Mouse (Mus musculus): ENCODE data around the gene Arfgef3. TPM values are rescaled to one million over a fixed set of nuclear protein-coding genes. Genes with fewer than 3 reads are reported as not detected.

Gene Arfgef3
- polyA plus RNA-seq, 1 experiment from 2014 or later = 1.8 TPM

DNA sequence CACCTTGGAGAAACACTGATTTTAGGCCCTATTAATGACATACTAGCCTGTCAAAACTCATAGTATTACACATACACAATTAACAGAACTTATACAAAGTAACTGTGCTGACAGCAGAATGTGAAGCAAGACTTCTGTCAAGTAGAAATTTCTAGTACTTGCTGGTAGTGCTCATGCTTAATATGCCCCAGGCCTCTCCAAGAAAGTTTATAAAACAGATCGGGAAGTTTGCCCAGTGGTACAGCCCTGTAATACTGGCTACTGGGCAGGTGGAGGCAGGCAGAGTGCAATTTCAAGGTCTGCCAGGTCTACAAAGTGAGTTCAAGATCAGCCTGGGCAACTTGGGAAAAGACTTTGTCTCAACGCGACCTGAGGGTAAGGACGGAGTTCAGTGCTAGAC, 32.3 kb downstream of the Arfgef3 start:
- no peaks in the 10 kb centered on the region for H3K36me3 ChIP-seq (ENCODE audit: poor library complexity, severe bottlenecking)
- H3K9me3 ChIP-seq (replicated peaks) = no peaks in the 10 kb centered on the region
- 97% methylated on average over 4 of the region's 4 CpGs for WGBS
- no peak overlapping the region for H3K4me2 ChIP-seq
- no peak overlapping the region for H3K9ac ChIP-seq
- no peaks in the 10 kb centered on the region for H3K27me3 ChIP-seq
- H3K4me1 ChIP-seq = no peaks in the 10 kb centered on the region
- no peak overlapping the region for H3K27ac ChIP-seq
- no peak overlapping the region for H3K4me3 ChIP-seq
- ATAC-seq = no peak

DNA sequence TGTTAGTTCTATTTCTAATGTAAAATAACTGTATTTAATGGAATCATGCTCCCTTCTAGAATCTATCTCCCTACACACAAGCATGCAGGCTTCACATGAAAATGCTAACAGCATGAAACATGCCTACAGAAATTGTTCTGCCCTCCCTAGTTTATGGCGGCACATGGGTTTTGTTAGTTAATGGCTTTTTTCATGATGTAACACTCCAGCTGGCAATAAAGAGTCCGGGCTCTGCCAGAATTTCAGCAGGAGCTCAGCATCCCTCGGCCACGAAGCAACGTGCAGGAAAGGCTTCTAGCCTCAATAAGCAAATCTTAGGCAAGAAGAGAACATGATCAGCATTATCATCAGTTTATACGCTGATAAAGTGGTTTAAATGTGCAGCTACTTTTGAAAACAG, 32.8 kb downstream of the Arfgef3 start:
- 65% methylated on average over 6 of the region's 6 CpGs for WGBS

DNA sequence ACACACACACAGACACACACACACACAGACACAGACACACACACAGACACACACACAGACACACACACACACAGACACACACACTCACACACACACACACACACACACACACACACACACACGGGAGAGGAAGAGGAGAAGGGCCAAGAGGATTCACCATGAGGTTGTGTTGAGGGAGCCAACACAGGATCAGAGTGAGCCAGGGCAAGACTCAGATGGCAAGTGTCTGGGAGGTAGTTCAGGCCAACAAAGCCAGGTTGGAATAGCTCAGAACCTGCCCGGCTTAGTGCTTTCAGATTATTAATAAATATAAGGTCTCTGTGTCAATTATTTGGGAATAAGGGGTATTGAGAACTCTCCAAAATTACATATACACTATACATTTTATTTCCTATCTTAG, 33.9 kb downstream of the Arfgef3 start:
- Histone ChIP-seq H3K27ac (no peak overlapping the region), H3K36me3 (ENCODE audit: poor library complexity, severe bottlenecking) (no peaks in the 10 kb centered on the region), H3K9ac (no peak overlapping the region), H3K4me3 (no peak overlapping the region), H3K4me1 (no peaks in the 10 kb centered on the region; the same call in 1 of the 2 replicates), H3K27me3 (no peaks in the 10 kb centered on the region), H3K9me3 (replicated peaks) (no peaks in the 10 kb centered on the region), H3K4me2 (no peak overlapping the region)
- ATAC-seq = no peak
- 70% methylated on average over 1 of the region's 2 CpGs for WGBS

More for the DNA sequence above, 32.8 kb downstream of the Arfgef3 start:
- peak; percentile 41; the same call in 1 of the 2 replicates for ATAC-seq
- H3K4me1 ChIP-seq = no peaks in the 10 kb centered on the region
- H3K27ac ChIP-seq = 0 out of 2 replicates have a peak overlapping the region, but pooled peaks have one; percentile 1
- no peaks in the 10 kb centered on the region for H3K9me3 ChIP-seq (replicated peaks)
- no peak overlapping the region for H3K4me3 ChIP-seq
- H3K4me2 ChIP-seq = no peak overlapping the region
- no peaks in the 10 kb centered on the region for H3K27me3 ChIP-seq
- H3K9ac ChIP-seq = no peak overlapping the region
- H3K36me3 ChIP-seq (ENCODE audit: poor library complexity, severe bottlenecking) = no peaks in the 10 kb centered on the region

DNA sequence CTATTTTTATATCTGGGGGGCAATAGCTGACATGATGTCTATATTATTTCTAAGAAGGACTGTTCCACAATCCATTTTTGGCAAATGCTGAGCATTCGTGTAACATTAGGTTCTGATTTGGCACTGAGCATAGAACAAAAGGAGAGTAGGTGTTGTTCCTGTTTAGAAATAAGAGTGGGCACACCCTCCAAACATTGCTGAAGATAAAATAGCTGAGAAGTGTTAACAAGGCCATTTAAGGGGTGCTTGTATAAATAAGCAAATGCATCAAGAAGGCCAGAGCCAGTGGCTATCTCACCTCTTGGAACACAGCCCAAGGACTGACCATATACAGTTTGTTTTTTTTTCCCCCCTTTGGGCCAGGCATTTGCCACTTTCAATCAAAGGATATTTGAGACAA, 35.1 kb downstream of the Arfgef3 start:
- Histone ChIP-seq H3K4me1 (no peaks in the 10 kb centered on the region; the same call in 1 of the 2 replicates), H3K9ac (no peak overlapping the region), H3K27ac (no peak overlapping the region), H3K36me3 (ENCODE audit: poor library complexity, severe bottlenecking) (no peaks in the 10 kb centered on the region), H3K4me3 (no peak overlapping the region), H3K27me3 (no peaks in the 10 kb centered on the region), H3K9me3 (replicated peaks) (no peaks in the 10 kb centered on the region), H3K4me2 (no peak overlapping the region)
- no peak for ATAC-seq
- WGBS = 89% methylated on average over 1 of the region's 1 CpGs

DNA sequence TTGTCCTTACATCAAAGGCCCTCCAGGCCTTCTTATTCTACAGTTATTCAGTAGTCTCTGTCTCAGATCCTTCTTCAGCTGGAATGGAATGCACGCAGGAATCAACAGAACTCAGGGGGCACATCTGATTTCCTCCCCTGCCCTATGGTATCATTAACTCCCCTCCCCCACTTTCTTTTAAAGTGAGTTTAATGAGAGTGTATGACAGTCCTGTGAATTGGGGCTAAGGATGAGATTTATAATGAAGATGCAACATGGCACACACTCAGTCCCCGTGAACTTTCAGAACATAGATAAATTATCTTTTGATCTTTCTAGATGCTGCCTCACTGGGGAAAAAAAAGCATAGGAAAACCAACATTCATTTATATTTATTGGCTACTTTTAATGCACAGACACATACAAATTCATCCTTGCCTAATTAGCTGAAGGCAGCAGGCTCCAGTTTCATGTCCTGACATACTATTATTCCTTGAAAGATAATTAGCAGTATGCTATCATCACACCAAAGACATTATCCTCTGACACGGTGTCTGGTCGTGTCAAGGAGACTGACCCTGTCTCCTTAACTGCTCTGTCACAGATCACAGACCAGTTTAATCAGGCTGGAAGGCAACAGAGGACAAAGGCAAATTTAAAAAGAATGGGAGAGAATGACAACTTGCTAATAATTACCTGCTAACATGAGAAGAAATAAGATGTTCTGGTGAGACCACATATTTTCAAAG, 39.2 kb downstream of the Arfgef3 start:
- Histone ChIP-seq H3K4me3 (no peak overlapping the region), H3K27ac (no peak overlapping the region), H3K27me3 (no peaks in the 10 kb centered on the region), H3K4me2 (no peak overlapping the region), H3K9me3 (replicated peaks) (no peaks in the 10 kb centered on the region), H3K9ac (no peak overlapping the region), H3K36me3 (ENCODE audit: poor library complexity, severe bottlenecking) (no peaks in the 10 kb centered on the region), H3K4me1 (no peaks in the 10 kb centered on the region; the same call in 1 of the 2 replicates)
- 0 out of 2 replicates have a peak, but pooled peaks have one; percentile 50 for ATAC-seq
- whole genome bisulfite sequencing = 59% methylated on average over 4 of the region's 4 CpGs

DNA sequence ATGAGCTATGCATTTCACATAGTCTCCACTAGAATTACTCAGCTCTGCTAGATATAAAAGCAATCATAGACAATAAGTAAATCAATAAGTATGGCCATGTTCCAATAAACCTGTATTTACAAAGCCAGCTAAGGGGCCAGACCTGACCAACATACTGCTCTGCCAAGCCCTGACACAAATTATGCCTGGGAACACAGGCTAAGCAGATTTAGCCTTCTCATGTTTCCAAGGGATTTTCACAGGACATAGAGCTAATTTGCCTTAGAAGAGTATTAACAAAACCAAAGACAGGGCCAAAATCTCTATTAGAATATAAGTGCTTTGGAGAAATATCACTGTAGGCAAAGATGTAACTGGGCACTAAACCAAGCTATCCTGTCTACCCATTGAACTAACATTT, 42.2 kb downstream of the Arfgef3 start:
- Histone ChIP-seq H3K4me1 (peaks cover 2% of the 10 kb centered on the region), H3K4me3 (no peak overlapping the region), H3K27ac (no peak overlapping the region), H3K36me3 (ENCODE audit: poor library complexity, severe bottlenecking) (no peaks in the 10 kb centered on the region), H3K4me2 (no peak overlapping the region), H3K9ac (no peak overlapping the region), H3K27me3 (no peaks in the 10 kb centered on the region), H3K9me3 (replicated peaks) (no peaks in the 10 kb centered on the region)
- ATAC-seq = 0 out of 2 replicates have a peak, but pooled peaks have one; percentile 30

DNA sequence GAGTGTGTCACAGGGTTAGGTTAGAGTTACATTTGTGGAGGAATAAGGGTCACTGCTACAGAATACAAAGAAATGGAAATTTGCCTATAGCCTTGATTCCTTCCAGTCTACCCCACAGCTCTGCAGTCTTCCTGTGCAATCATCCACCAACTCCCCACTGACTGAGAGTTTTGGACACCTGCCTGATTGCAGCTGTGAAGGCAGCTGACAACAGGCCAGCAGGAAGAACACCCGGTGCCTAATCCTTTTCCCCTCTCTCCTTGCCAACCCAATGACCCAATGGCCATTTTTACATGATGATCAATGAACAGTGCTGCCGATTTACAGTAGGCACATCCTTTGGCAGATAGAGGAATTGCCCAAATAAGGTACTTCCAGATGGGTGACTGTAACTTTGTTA, 43.6 kb downstream of the Arfgef3 start:
- peaks cover 9% of the 10 kb centered on the region for H3K4me1 ChIP-seq
- no peak for ATAC-seq
- H3K4me3 ChIP-seq = no peak overlapping the region
- no peaks in the 10 kb centered on the region for H3K36me3 ChIP-seq (ENCODE audit: poor library complexity, severe bottlenecking)
- no peak overlapping the region for H3K9ac ChIP-seq
- H3K9me3 ChIP-seq (replicated peaks) = no peaks in the 10 kb centered on the region
- no peak overlapping the region for H3K27ac ChIP-seq
- H3K27me3 ChIP-seq = no peaks in the 10 kb centered on the region
- WGBS = 77% methylated on average over 2 of the region's 2 CpGs
- H3K4me2 ChIP-seq = no peak overlapping the region

DNA sequence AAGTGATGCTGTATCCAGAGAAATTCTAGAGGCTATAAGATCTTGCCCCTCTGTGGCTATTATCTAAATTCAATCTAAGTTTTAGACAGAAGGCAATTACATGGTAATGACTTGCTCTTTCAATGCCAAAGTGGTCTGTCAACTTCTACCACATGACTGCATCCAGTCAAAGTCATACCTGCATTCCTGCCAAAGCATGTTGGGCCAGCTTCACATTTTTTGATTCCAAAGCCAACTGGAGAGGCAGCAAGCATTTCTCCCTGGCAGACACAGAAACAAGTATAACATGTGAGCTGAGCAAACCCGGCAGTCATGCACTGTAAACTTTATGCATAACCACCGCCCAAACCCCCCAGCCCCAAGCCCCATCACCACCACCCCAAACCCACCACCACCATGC, 44.6 kb downstream of the Arfgef3 start:
- Histone ChIP-seq H3K4me1 (peaks cover 9% of the 10 kb centered on the region), H3K27me3 (no peaks in the 10 kb centered on the region), H3K4me3 (no peak overlapping the region), H3K36me3 (ENCODE audit: poor library complexity, severe bottlenecking) (no peaks in the 10 kb centered on the region), H3K9ac (no peak overlapping the region), H3K4me2 (no peak overlapping the region), H3K27ac (no peak overlapping the region), H3K9me3 (replicated peaks) (no peaks in the 10 kb centered on the region)
- no peak for ATAC-seq
- WGBS = 95% methylated on average over 2 of the region's 2 CpGs

DNA sequence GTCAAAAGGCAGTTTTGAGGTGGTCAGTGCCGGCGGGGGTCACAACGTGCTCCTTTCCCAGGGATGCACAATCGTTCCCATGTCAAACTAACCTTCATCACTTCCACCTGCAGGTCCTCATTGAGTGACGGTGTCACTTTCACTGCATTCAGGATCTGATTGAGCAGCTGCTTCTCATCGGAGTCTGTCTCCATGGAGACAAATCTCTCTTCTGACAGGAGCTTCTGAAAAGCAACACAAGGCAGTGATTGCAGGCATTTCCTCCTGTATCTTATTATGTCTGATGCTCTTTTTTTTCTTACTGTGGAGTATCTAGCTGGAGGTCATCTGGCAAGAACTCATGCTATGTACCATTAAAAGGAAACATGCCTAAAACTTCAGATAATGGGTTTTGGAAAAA, 47.3 kb downstream of the Arfgef3 start:
- WGBS = 47% methylated on average over 6 of the region's 6 CpGs
- Histone ChIP-seq H3K27ac (0 out of 2 replicates have a peak overlapping the region, but pooled peaks have one; percentile 27), H3K27me3 (no peaks in the 10 kb centered on the region), H3K9ac (no peak overlapping the region), H3K4me3 (no peak overlapping the region), H3K9me3 (replicated peaks) (no peaks in the 10 kb centered on the region), H3K36me3 (ENCODE audit: poor library complexity, severe bottlenecking) (no peaks in the 10 kb centered on the region), H3K4me1 (peaks cover 9% of the 10 kb centered on the region), H3K4me2 (no peak overlapping the region)
- peak; percentile 73 for ATAC-seq

DNA sequence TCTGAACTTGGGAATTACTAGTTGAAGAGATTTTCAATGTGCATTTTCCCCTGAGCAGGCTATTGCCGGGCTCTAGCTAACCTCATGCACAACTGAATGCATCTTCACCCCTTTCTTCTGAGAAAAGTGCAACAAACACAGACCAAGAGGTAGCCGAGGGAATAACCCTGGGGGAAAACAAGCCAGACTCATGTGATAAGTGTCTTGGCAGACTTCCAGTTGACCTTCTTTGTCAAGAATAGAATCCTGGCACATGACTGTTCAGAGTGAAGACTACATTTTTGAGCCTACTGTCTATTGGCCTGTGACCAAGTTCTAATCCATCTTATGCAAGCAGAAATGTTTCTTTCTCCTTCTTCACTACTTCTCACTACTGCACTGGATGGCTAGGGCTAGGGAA, 55.5 kb downstream of the Arfgef3 start:
- Histone ChIP-seq H3K9me3 (replicated peaks) (no peaks in the 10 kb centered on the region), H3K36me3 (ENCODE audit: poor library complexity, severe bottlenecking) (no peaks in the 10 kb centered on the region), H3K4me3 (no peak overlapping the region), H3K27me3 (no peaks in the 10 kb centered on the region), H3K27ac (no peak overlapping the region), H3K4me1 (peaks cover 4% of the 10 kb centered on the region; the same call in 1 of the 2 replicates), H3K9ac (no peak overlapping the region), H3K4me2 (no peak overlapping the region)
- WGBS = 62% methylated on average over 2 of the region's 2 CpGs
- no peak for ATAC-seq

DNA sequence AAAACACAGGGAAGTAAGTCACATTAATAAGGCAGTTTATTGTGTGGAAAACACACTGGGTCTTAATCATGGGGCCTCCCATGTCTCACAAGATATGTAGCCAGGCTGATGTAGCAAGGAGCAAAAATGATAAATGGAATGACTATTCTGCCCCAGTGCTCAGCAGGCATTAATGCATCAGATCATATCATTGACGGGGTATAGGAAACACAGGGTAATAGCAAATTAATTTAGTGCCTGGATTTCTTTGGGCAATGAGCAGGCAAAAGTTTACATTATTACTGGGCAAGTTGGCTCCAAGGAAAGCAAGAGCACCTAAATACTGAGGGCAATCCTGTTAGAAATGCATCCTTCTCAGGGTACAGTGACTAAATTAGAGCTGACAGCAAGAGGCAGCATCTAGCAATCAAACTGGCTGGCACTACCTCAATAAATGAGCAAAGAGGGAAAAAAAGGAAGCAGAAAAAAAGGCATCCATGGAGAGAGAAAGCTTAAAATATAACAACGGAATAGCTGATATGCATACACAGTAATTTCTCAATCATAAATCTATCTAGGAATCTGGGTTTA, 62.3 kb downstream of the Arfgef3 start:
- H3K4me2 ChIP-seq = no peak overlapping the region
- WGBS = 90% methylated on average over 2 of the region's 2 CpGs
- no peaks in the 10 kb centered on the region for H3K27me3 ChIP-seq
- no peaks in the 10 kb centered on the region for H3K9me3 ChIP-seq (replicated peaks)
- H3K36me3 ChIP-seq (ENCODE audit: poor library complexity, severe bottlenecking) = no peaks in the 10 kb centered on the region
- H3K4me1 ChIP-seq = no peaks in the 10 kb centered on the region
- H3K9ac ChIP-seq = no peak overlapping the region
- H3K4me3 ChIP-seq = no peak overlapping the region
- no peak for ATAC-seq
- no peak overlapping the region for H3K27ac ChIP-seq

DNA sequence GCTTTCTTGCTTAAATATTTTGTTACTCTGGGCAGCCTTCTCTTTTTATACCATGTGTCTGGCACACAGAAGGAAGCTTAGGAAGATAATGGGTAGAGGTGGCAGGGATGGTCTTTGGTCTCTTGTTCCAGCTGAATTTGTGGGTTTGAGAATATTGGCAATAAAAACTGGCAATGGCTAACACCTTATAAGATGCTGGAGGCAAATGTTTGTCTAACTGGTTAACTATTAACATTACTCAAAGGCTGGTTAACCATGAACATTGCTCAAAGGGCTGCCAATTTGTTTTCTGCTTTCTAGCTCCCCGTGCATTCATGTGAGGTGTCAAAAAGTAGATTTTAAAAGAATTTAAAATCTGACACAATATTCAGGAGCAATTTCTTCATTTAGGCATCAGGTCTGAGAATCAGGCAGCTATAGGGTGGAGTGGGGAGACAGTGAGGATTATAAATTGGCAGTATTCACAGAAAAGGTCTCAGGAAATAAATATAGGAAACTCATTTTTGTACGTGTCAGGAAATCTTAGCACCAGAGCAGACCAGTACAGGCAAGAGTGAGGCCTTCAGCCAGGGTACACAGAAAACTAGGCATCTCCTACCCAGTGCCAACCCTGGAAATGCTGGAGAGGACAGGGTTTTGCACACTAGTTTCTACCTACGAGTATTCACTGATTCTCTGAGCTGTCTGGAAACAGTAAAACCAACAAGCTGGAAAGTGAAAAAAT, 62.9 kb downstream of the Arfgef3 start:
- WGBS = 85% methylated on average over 3 of the region's 3 CpGs
- no peaks in the 10 kb centered on the region for H3K27me3 ChIP-seq
- H3K4me1 ChIP-seq = no peaks in the 10 kb centered on the region
- H3K4me2 ChIP-seq = no peak overlapping the region
- no peak overlapping the region for H3K4me3 ChIP-seq
- no peaks in the 10 kb centered on the region for H3K36me3 ChIP-seq (ENCODE audit: poor library complexity, severe bottlenecking)
- no peaks in the 10 kb centered on the region for H3K9me3 ChIP-seq (replicated peaks)
- no peak overlapping the region for H3K9ac ChIP-seq
- H3K27ac ChIP-seq = no peak overlapping the region
- no peak for ATAC-seq
